Mouse (Mus musculus) liver, adult 10 weeks (tissue): ENCODE measurements around the gene Hdac8. TPM values are rescaled to one million over a fixed set of nuclear protein-coding genes. Genes with fewer than 3 reads are reported as not detected.

Experiments
- polyA plus RNA-seq: library from polyadenylated mRNA; stranded (reverse); fragments of 350-450 nt; fragmentation: Illumina TruSeq; extraction: RNeasy Lipid Tissue Mini Kit (QIAGEN cat#74804); gene quantifications from one replicate; pipeline ENCODE4 v1.2.3, GENCODE M21; 2014; ENCODE audit warnings: low read depth, low replicate concordance

Gene Hdac8
- polyA plus RNA-seq = 3.7 TPM

GRCm38 (mm10) chrX:102504644-102505481 is at the start of gene Hdac8:
Hdac8 (minus strand) TSS chrX:102505359.

GRCm38 (mm10) chrX:102251937-102252860 is 253.0 kb downstream of the Hdac8 start, which contains the start of gene Cited1:
Cited1 (minus strand) TSS chrX:102252181.

Other genes with a start within 250 kb of the Hdac8 start
- gene Phka1, start 138.9 kb upstream of the Hdac8 start, polyA plus RNA-seq = 3.1 TPM
- not detected for gene Gm3880, start 181.6 kb upstream of the Hdac8 start, polyA plus RNA-seq
- gene Gm9112, start 202.3 kb upstream of the Hdac8 start, polyA plus RNA-seq = not detected
- gene Dmrtc1b, start 202.5 kb upstream of the Hdac8 start, polyA plus RNA-seq = not detected